Mouse (Mus musculus) midbrain, embryonic 16.5 days (tissue): ENCODE results near the gene Mrpl9. TPM values are rescaled to one million over a fixed set of nuclear protein-coding genes. Genes with fewer than 3 reads are reported as not detected.

ENCODE experiments used
- ATAC-seq: fragments of 200-750 bp; cut with Nextera tagmentation; 2 replicates; pipeline ENCODE4 v1.8.0; 2017; ENCODE audit warnings: moderate TSS enrichment
- H3K27ac ChIP-seq: fragments of 300-500 bp; sonication (generic); 2 replicates; pipeline ENCODE4 v1.5.1; 2014; ENCODE audit warnings: mild to moderate bottlenecking, low read length, mixed read lengths
- H3K27me3 ChIP-seq: fragments of 300-500 bp; sonication (generic); 2 replicates; pipeline ENCODE4 v1.6.1; 2014; ENCODE audit warnings: low read depth, low read length, mixed read lengths; ENCODE audit not compliant: control insufficient read depth, insufficient read depth
- H3K36me3 ChIP-seq: fragments of 300-500 bp; sonication (generic); 2 replicates; pipeline ENCODE4 v1.6.1; 2014; ENCODE audit warnings: mild to moderate bottlenecking, low read length, moderate library complexity, mixed read lengths; ENCODE audit not compliant: control insufficient read depth, insufficient read depth
- H3K4me1 ChIP-seq: fragments of 300-500 bp; sonication (generic); 2 replicates; pipeline ENCODE4 v1.6.1; 2014; ENCODE audit warnings: mild to moderate bottlenecking, low read length, mixed read lengths; ENCODE audit not compliant: control insufficient read depth, insufficient read depth
- H3K4me2 ChIP-seq: fragments of 300-500 bp; sonication (generic); 2 replicates; pipeline ENCODE4 v1.6.1; 2014; ENCODE audit warnings: mild to moderate bottlenecking, low read length, mixed read lengths
- H3K4me3 ChIP-seq: fragments of 300-500 bp; sonication (generic); 2 replicates; pipeline ENCODE4 v1.5.1; 2014; ENCODE audit warnings: low read depth, mild to moderate bottlenecking, low read length, moderate library complexity, mixed read lengths
- H3K9ac ChIP-seq: fragments of 300-500 bp; sonication (generic); 2 replicates; pipeline ENCODE4 v1.6.1; 2014; ENCODE audit warnings: low read depth, low read length, mixed read lengths
- H3K9me3 ChIP-seq: fragments of 300-500 bp; sonication (generic); replicated peaks from 2 replicates; pipeline ENCODE4 v1.6.1; 2014; ENCODE audit warnings: mild to moderate bottlenecking, low read length, mixed read lengths; ENCODE audit not compliant: control insufficient read depth, poor library complexity, severe bottlenecking
- WGBS: fragments of 180-500 bp; shearing (Covaris S2); extraction: QIAGEN DNeasy Blood & Tissue Kit; methylation state at CpG from one replicate; pipeline ENCODE4 v1.1.7; 2014; 5-methylcytosine and 5-hydroxymethylcytosine counted together
- polyA plus RNA-seq: library from polyadenylated mRNA; unstranded; fragments of >200 nt; fragmentation: Nextera tagmentation; extraction: Ambion mirVana; gene quantifications from 2 replicates; pipeline ENCODE4 v1.2.1, GENCODE M21; 2015

Gene Mrpl9
- 55.1 and 56.5 TPM in 2 replicates for polyA plus RNA-seq

- ATAC-seq: peak; percentile 98
- Histone ChIP-seq H3K27ac (peak within 1 kb of the TSS; percentile 72), H3K9ac (peak within 1 kb of the TSS; percentile 93), H3K27me3 (peaks cover 5% of the 10 kb centered on the region; the same call in 1 of the 2 replicates), H3K4me1 (peaks cover 9% of the 10 kb centered on the region), H3K36me3 (peaks cover 23% of the 10 kb centered on the region), H3K4me2 (peak within 1 kb of the TSS; percentile 75), H3K9me3 (no peaks in the 10 kb centered on the region), H3K4me3 (peak within 1 kb of the TSS; percentile 91)
- under 1% methylated on average over 39 of the region's 39 CpGs for WGBS
Observed at GRCm38 (mm10) chr3:94442951-94443596, at the start of gene Mrpl9. Mrpl9 (plus strand) TSS chr3:94443318.

GRCm38 (mm10) chr3:94396336-94396735 is 46.8 kb upstream of the Mrpl9 start:
- 75% methylated on average over 1 of the region's 1 CpGs for WGBS
- ATAC-seq: no peak
- no peak overlapping the region for H3K4me2 ChIP-seq

GRCm38 (mm10) chr3:94396851-94397250 is 46.3 kb upstream of the Mrpl9 start:
- no peak overlapping the region for H3K4me2 ChIP-seq
- H3K4me1 ChIP-seq: peaks cover 8% of the 10 kb centered on the region
- H3K27ac ChIP-seq: no peak overlapping the region
- no peaks in the 10 kb centered on the region for H3K9me3 ChIP-seq
- H3K27me3 ChIP-seq: peaks cover 2% of the 10 kb centered on the region
- WGBS: 86% methylated on average over 4 of the region's 4 CpGs
- ATAC-seq: no peak
- H3K4me3 ChIP-seq: no peak overlapping the region
- no peak overlapping the region for H3K9ac ChIP-seq
- no peaks in the 10 kb centered on the region for H3K36me3 ChIP-seq

More at GRCm38 (mm10) chr3:94396336-94396735, 46.8 kb upstream of the Mrpl9 start:
- Histone ChIP-seq H3K27me3 (peaks cover 2% of the 10 kb centered on the region), H3K27ac (no peak overlapping the region), H3K36me3 (no peaks in the 10 kb centered on the region), H3K4me1 (peaks cover 8% of the 10 kb centered on the region), H3K9me3 (no peaks in the 10 kb centered on the region), H3K4me3 (no peak overlapping the region), H3K9ac (no peak overlapping the region)

GRCm38 (mm10) chr3:94398217-94398616 is 44.9 kb upstream of the Mrpl9 start, which contains the start of gene Lingo4:
Lingo4 (plus strand) TSS chr3:94398517.
- Histone ChIP-seq H3K27ac (0 out of 2 replicates have a peak within 1 kb of the TSS, but pooled peaks have one; percentile 38), H3K4me1 (peaks cover 8% of the 10 kb centered on the region), H3K27me3 (peaks cover 2% of the 10 kb centered on the region), H3K36me3 (no peaks in the 10 kb centered on the region), H3K9me3 (no peaks in the 10 kb centered on the region), H3K4me3 (peak within 1 kb of the TSS; percentile 39), H3K9ac (peak within 1 kb of the TSS; percentile 65), H3K4me2 (peak within 1 kb of the TSS; percentile 75)
- 74% methylated on average over 6 of the region's 6 CpGs for WGBS
- ATAC-seq: no peak

- H3K4me3 ChIP-seq: peak overlapping the region; percentile 39
- no peaks in the 10 kb centered on the region for H3K36me3 ChIP-seq
- peak overlapping the region; percentile 75 for H3K4me2 ChIP-seq
- ATAC-seq: peak; percentile 83
- H3K4me1 ChIP-seq: peaks cover 8% of the 10 kb centered on the region
- no peaks in the 10 kb centered on the region for H3K9me3 ChIP-seq
- peak overlapping the region; percentile 65 for H3K9ac ChIP-seq
- 0 out of 2 replicates have a peak overlapping the region, but pooled peaks have one; percentile 38 for H3K27ac ChIP-seq
- peaks cover 2% of the 10 kb centered on the region for H3K27me3 ChIP-seq
- WGBS: 2% methylated on average over 20 of the region's 20 CpGs
Observed at GRCm38 (mm10) chr3:94398943-94399481, 44.1 kb upstream of the Mrpl9 start.

- H3K27me3 ChIP-seq: peaks cover 2% of the 10 kb centered on the region
- H3K4me1 ChIP-seq: peaks cover 8% of the 10 kb centered on the region
- peak overlapping the region; percentile 65; the same call in 1 of the 2 replicates for H3K9ac ChIP-seq
- H3K4me3 ChIP-seq: peak overlapping the region; percentile 39
- H3K27ac ChIP-seq: 0 out of 2 replicates have a peak overlapping the region, but pooled peaks have one; percentile 38
- H3K36me3 ChIP-seq: no peaks in the 10 kb centered on the region
- WGBS: 18% methylated on average over 5 of the region's 5 CpGs
- peak overlapping the region; percentile 75 for H3K4me2 ChIP-seq
- H3K9me3 ChIP-seq: no peaks in the 10 kb centered on the region
- no peak; the same call in 1 of the 2 replicates for ATAC-seq
Observed at GRCm38 (mm10) chr3:94399663-94400310, 43.3 kb upstream of the Mrpl9 start.

- no peak for ATAC-seq
- no peaks in the 10 kb centered on the region for H3K9me3 ChIP-seq
- H3K4me2 ChIP-seq: no peak overlapping the region
- 82% methylated on average over 8 of the region's 8 CpGs for WGBS
- H3K27me3 ChIP-seq: peaks cover under 1% of the 10 kb centered on the region; the same call in 1 of the 2 replicates
- no peak overlapping the region for H3K9ac ChIP-seq
- H3K4me1 ChIP-seq: peaks cover 8% of the 10 kb centered on the region
- no peaks in the 10 kb centered on the region for H3K36me3 ChIP-seq
- no peak overlapping the region for H3K27ac ChIP-seq
- no peak overlapping the region for H3K4me3 ChIP-seq
Observed at GRCm38 (mm10) chr3:94402451-94402850, 40.7 kb upstream of the Mrpl9 start.

GRCm38 (mm10) chr3:94404366-94405054 is 38.6 kb upstream of the Mrpl9 start:
- WGBS: 24% methylated on average over 7 of the region's 7 CpGs
- Histone ChIP-seq H3K27ac (no peak overlapping the region), H3K9me3 (no peaks in the 10 kb centered on the region), H3K27me3 (no peaks in the 10 kb centered on the region), H3K36me3 (0 out of 2 replicates have a peak, but pooled peaks cover 2% of the 10 kb centered on the region), H3K4me3 (no peak overlapping the region), H3K4me1 (peaks cover 3% of the 10 kb centered on the region), H3K9ac (0 out of 2 replicates have a peak overlapping the region, but pooled peaks have one; percentile 23), H3K4me2 (no peak overlapping the region)
- peak; percentile 7; the same call in 1 of the 2 replicates for ATAC-seq
